Mouse (Mus musculus) gastrocnemius, postnatal 25 days (tissue): ENCODE data around the gene Adgre5. TPM values are rescaled to one million over a fixed set of nuclear protein-coding genes. Genes with fewer than 3 reads are reported as not detected.
A peak's percentile ranks its signal among the peaks of the same experiment; 100 is the strongest.

Source experiments
- DNase-seq: peaks from one replicate; pipeline ENCODE4 v3.0.0; 2022
- total RNA-seq, 2 experiments: library from RNA; stranded (reverse); gene quantifications; 1 replicate in 1 of 2; 2 replicates in 1 of 2; pipeline ENCODE4 v1.2.3; 2021

Gene Adgre5
- total RNA-seq, 2 experiments from 2014 or later = 21.7 to 26.2 TPM

DNA sequence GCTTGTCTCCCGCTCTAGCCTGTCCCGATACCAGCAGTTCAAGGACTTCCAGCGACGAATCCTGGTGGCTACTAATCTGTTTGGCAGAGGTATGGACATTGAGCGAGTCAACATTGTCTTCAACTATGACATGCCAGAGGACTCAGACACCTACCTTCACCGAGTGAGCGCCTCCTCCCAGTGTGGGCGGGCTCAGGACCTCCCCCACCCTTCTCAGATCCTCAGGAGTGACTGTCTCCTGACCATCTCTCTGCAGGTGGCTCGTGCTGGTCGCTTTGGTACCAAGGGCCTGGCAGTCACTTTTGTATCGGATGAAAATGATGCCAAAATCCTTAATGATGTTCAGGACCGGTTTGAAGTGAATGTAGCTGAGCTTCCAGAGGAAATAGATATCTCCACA lies 18.5 kb downstream of the Adgre5 start:
- no peak for DNase-seq

DNA sequence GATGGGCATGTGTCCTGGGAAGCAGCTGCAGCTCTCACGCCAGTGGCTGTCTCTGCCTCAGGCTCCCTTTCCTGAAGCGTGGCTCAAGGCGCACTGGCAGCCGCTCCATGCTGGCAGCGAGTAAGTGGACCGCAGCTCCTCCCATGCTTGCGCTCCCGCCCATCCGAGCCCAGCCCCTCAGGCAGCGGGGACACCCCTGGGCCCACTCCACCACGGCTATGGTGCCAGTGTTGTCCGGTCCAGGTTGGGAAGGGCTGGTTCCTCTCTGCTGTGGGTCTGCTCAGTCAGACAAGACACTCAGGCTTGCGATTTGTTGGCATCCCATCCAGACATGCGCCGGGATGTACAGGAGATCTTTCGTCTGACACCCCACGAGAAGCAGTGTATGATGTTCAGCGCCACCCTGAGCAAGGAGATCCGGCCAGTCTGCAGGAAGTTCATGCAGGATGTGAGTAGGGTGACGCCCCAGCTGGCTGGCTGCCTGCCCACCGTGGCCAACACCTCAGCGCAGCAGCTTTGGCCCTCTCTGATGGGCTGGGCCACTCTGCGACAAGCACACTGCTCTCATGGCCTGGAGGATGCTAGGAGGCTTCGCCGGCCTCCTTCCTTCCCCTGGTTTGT lies 19.6 kb downstream of the Adgre5 start:
- DNase-seq = peak; percentile 63

DNA sequence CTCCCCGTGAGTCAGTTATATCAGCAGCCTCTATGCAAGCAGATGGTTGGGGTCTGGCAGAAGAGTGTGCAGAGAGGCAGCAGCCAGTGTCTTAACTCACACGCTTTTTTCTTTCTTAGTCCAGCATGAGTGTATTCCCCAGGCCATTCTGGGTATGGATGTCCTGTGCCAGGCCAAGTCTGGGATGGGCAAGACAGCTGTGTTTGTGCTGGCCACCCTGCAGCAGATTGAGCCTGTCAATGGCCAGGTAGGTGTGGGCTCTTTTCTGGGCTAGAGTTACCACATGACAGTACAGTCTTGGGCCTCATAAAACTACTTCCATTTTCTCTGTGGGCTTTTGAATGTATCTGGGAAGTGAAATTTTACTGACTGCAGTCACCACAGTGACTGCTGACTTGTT lies 21.4 kb downstream of the Adgre5 start:
- DNase-seq = no peak

DNA sequence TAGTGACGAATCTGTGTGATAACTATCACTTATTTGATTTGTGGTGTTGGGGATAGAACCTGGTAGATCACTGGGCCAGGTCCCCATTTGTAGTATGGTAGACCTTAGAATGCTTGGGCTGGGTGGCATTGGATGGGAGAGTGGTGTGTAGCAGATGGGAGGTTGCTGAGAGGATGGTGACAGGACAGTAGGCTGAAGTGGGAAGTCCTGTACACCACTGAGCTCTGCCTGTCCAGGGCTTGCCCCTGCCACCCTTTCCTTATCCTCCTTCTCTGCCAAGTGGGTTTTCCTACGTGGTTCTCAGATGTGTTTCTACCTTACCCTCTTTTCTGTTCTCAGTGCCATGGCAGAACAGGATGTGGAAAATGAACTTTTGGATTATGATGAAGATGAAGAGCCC lies 22.1 kb downstream of the Adgre5 start:
- DNase-seq = no peak

DNA sequence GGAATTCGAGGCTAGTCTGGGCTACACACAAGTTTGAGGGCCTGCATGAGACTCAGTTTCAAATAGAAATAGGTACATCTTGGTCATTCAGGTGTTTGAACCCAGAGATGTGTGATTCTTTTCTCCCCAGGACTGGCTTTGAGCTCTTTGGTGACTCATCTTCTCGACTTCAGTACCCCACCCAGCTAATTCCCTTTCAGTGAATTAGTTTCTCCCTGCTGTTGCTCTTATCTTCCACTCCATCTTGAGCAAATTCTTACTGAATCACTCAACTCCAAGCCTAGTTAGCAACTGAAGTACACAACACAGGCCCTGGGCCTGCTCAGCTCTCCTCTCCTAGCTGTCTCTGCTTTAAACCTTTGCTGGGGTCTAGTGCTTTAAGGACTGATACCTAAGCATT lies 24.6 kb downstream of the Adgre5 start:
- no peak for DNase-seq

DNA sequence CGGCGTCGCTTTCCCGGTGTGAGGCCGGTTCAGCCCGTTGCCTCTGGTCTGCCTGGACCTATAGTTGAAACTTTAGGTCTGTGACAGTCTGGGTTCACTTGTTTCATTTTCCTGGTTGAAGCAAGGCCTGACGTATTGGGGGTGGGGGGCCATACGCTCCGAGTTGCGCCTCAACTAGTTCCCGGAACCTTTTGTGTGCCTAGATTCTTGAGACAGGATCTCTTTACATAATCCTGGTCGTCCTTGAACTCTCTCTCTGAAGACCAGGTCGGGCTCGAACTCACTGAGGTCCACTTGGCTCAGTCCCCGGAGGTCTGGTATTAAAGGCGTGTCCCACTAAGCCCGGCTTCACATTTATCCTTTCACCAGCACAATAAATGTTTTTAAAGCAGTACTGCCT lies 25.4 kb downstream of the Adgre5 start:
- no peak for DNase-seq

DNA sequence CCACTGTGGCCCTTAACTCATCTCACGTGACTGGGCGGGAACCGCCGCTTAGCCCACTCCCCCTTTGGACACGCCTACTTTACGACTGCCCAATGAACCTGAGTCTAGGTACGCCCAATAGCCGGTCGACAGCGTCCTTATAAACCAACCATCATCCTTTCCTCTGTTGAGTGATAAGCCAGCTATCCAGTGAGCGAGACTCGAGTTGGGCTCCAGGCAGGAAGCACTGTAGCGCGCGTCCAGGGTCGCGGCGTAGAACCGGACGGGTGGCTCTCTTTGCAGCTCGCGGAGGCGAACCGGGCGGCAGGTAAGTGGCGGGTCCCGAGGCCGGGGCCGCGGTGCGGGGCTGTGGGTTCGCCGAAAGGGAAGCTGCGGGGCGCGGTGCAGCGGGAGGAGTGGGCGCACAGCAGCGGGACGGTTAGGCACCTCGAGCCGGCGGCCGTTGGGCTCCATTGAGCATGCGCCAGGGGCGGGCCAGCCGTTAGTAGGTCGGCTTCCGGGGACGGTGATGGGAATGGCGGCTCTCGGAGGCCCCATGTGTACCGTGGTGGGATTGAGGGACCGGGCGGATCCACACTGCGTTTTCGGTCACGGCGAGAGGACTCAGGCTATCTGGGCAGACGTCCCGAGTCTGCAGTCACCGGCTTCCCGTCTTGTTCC lies 26.0 kb downstream of the Adgre5 start, which contains the start of gene Ddx39:
Ddx39 (plus strand) TSS at position 147 of the 660 bp plus-strand sequence.
- DNase-seq = peak; percentile 96

DNA sequence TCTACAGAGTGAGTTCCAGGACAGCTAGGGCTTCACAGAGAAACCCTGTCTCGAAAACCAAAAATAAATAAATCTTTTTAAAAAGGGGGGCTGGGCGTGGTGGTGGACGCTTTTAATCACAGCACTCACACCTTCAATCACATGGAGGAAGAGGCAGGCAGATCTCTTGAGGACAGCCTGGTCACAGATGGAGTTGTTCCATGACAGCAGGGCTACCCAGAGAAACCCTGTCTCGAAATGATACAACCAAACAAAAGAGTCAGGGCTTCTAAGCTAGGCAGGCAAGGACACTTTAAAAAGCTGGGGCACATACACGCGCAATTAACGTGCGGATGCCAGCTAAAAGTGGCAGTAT lies 26.5 kb downstream of the Adgre5 start:
- DNase-seq = no peak

DNA sequence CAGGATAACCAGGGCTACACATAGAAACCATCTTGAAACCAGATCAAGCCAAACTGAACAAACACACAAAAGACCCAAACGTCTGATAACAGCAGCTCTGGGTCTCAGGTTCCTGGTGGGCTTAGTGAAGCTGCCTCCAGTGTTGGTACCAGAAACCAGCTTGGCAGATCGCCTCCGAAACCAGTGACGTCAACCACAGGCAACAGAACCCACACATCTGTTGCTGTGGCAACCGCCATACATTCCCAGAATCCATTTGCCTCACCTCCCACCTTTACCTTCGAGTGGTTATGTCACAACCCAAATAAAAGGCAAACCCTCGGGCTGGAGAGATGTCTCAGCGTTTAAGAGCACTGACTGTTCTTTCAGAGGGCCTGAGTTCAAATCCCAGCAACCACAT lies 33.6 kb downstream of the Adgre5 start:
- no peak for DNase-seq

DNA sequence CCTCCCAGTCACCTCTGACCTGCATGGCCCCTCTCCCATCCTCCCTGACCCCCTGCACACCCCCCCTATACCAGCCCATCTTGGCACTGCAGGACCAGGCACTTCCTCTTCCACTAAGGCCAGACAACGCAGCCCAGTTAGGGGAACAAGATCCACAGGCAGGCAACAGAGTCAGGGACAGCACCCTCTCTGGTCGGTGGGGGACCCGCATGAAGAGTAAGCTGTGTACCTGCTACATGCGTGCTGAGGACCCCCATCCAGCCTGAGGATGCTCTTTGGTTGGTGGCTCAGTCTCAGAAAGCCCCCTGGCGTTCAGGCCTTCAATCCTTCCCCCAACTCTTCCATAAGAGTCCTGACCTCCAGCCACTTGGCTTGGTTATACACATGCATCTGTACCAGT lies 34.7 kb downstream of the Adgre5 start:
- DNase-seq = no peak

DNA sequence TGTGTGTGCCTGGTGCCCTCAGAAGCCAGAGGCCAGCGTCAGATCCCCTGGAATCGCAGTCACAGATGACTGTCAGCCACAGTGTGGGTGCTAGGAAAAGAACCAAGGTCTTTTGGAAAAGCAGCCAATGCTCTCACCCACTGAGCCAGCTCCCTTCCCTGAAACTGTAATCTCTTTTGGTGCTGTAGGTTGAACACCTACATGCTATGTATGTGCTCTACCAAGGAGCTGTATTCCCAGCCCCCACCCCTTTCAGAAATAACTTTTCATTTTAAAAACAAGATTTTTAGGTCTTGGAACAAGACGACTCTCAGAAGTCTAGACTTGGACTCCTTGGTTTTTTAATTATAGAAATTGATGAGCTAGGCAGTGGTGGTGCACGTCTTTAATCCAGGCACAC lies 37.7 kb downstream of the Adgre5 start:
- no peak for DNase-seq

DNA sequence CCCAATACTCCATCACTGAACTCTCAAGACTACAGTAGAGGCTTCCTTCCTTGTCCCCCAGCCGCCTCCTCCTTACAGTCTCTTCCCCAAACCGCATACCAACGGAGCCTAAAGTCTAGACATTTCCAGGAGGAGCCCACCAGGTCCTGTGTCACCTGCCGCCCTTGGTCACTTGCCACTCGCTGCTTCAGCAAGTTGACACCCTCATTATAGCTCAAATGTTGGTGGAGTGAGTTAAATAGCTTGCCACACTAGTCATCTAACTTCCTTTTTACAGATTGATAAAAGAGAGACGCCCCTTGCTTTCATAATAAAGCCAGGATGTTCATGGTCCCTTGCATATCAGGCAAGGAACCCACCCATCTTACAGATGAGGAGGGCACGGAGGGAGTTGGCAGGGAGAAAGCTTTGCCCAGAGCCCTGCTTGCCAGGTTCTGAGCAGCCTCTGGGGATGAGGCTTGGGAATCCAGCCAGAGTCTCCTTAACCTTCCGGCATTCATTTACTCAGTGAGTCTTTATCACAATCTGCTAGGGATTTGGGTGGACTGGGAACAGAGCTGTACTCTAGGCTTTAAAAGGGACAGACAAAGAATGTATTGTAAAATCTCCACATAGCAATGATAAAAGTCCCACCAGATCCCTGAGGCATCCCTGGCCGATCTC lies 40.6 kb downstream of the Adgre5 start:
- no peak for DNase-seq

DNA sequence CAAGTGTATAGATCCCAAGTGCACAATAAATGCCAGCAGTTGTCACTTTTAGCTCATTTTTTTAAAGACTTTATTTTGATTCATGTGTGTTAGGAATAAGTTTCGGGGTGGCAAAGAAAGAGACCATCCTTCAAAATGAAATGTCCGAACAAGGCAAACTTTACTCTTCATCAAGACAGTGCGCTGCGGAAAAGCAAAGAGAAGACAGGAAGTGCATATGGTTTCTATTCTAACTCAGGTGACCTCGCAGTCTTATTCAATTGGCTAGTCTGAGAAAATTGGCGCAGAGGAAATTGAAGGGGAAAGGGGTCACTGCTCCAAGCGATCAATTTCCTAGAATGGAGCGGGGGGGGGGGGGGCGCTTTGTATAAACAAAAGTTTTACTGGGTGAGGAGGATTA lies 41.6 kb downstream of the Adgre5 start:
- no peak for DNase-seq

DNA sequence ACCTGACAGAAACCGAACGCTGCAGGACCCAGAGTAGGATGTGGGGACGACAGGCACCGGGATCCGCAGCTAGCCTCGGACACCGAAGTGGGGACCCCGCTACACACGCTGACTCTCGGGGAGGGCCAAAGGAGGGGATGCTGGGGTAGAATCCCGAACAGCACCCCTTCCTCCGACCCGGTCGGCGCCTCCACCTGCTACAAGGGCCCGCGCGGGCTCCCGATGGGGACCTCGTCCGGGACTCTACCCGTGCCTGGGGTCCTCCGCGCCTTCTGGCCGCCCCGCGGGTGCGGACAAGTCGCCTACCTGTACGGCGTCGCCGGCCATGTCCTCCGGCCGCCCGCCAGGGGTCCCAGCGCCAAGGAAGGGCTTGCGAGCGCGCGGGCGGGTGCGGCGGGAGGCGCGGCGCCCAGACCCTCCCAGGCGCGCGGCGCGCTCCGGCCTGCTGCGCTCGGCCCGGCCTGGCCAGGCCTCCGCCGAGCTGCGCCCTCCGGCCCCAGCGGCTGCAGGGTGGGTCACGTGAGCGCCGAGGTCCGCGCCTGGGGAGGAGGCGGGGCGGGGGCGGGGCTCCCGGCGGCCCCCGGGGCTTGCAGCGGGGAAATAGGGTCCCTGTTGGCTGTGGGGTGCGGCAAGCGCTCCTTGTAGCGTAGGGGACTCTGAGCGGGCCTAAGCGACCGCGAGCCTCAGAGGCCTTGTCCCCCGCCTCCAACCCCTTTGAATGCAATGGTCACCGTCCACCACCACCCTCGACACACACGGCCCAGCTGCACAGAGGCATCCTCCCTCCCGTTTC lies 42.3 kb downstream of the Adgre5 start, which contains the start of gene Pkn1:
Pkn1 (minus strand) TSS at position 519 of the 793 bp plus-strand sequence.
- DNase-seq = peak; percentile 90

DNA sequence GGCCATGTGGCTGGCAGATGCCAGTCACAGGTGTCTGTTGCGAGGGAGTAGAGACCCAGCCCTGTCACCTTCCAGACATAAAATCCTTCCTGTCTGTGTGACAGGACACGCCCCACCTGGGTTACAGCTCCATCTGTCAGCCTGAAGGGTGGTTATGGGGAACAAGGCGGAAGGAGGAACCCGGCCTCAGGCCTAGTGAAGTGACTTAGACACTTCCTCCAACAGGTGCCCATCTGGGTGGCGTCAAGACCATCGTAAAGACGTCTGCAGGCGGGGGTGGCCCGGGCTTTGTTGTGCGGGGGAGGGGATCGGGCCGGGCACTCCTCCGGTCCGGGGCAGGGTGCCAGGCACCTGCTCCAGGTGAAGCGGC lies 42.9 kb downstream of the Adgre5 start:
- peak; percentile 57 for DNase-seq

DNA sequence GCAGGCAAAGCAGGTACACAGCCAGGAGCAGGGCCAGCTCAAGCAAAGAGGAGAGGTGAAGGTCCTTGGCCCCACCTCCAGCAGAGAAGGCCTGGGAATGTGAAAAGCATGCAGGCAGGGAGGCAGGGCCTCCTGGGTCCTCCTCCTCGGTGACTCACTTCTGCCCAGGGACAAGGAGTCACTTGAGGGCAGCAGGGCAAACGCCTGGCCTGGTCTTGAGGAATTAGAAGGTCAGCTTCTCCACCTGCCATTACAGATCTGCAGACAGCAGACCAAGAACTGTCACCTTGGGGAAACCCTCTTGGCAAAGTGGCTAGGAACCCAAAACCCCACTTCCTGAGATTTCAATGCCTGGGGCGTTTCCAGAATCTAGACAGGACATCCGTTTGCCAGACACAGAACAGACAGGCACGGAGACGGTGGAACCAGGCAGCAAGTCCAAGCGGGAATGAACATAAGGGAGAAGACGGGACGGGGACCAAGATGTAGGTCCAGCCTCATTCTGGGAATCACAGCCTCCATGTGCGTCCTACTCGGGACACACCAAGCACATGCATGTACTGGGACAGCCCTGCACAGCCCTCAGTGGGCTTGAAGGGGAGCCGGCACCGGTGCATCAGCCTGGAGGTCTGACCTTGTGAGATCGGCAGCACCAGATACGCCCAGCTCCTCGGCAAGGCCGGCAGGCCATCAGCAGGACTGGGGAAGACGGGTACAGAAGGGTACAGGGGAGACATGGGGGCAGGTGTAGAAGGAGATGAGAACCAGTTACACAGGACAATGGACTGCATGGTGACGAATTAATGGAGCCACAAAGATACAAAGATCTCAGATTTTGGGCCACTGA lies 43.5 kb downstream of the Adgre5 start:
- peak; percentile 74 for DNase-seq

DNA sequence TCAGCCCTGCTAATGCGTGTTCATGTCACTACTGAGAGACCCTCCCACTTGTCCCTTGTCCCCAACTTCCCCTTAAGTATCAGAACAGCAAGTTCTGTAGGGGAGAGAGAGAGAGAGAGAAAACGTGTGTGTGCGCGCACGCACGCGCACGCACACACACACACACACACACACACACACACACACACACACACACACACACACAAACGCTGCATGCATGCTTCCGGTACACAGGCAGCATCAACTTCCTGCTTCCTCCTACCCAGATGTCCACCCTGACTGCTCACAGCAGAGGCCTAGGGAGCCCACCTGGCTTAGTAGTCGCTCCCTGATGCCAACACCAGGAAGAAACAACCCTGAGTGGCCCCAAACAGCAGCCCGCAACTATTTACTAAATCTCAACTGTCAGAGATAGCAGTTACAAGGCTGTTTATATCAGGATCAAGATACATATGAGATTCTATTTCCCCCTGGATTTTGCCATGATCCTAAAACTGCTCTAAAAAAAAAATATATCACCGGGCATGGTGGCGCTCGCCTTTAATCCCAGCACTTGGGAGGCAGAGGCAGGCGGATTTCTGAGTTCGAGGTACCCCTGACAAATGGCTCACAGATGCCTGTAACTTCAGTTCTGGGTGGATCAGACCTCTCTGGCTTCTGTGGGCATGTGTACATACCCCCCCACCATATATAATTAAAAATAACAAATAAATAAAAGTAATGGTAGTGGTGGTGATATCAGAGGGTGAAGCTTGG lies 45.6 kb downstream of the Adgre5 start:
- peak; percentile 30 for DNase-seq

DNA sequence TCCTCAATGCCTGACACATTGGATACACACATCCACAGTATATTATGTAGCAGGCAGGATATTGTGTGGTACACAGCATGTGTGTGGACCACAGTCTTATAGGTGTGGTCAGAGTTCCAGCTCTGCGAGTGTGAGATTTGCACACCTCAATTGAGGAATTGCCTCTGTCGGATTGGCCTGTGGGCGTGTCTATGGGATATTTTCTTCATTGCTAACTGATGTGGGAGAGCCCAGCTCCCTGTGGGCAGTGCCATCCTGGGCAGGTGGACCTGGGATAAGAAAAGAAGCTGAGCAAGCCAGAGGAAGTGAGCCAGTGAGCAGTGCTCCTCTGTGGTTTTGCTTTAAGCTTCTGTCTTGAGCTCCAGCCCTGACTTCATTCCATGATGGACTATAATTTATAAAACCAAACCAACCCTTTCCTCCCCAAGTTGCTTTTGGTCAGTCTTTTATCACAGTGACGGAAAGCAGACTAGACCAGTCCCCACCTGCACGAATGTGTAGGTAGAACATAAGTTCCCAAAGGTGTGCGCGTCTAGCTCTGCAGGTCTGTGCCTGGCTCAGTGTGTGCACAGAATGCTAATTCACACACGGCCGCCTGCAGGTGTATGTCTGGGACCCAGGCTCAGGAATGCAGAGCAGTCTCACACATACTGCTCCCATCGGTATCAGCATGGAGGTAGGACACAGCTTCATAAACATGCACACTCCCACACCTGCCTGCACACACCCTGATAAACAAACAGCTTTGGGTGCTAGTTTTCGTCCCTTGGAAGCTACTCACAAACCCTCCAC lies 46.6 kb downstream of the Adgre5 start:
- DNase-seq = no peak

DNA sequence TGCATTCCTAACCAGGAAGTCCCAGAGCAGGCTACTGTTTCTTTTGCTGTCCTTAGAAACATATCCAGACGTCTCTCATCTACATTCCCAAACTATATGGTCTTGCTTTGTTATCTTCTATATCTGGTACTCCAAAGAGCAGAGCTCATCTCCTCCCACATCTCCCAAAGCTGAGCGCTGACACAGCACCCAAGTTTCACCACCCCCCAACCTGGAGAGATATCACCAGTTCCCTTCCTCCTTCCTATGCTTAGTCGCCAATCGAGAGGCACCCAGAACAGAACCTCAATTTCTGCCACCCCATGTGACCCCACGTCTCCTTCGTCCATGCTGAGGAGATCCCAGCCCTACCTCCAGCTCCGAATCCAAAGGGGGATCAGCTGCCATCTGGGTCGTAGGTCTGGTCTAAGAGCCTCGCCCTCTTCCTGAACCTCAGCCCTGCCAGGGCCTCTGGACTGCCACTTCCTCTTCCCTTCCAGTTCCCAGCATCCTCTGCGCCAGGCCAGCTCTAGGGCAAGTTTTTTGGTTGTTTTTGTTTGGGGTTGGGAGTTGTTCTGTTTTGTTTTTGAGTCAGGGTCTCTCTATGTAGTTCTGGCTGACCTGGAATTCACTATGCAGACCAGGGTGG lies 47.4 kb downstream of the Adgre5 start:
- DNase-seq = no peak

DNA sequence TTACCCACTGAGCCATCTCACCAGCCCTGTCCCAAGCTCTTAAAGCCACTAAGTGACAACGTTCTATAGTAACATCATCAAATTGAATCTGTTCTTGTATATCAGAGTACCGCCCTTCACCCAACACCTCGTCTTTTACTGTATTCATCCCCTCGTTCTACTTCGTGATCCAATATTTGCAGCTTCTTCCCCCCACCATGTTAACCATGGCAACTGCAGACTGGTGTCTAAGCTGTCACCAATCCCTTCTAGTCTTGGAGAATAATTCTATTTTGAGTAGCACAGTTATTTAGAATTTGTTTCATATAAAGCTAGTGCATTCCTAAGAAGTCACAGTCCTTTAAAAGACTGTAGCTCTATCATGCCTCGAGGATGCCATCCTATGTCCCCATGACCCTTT lies 51.9 kb downstream of the Adgre5 start:
- DNase-seq = no peak
